ENCODE assay signal across 17 mouse cellular contexts in the genomic region with DNA sequence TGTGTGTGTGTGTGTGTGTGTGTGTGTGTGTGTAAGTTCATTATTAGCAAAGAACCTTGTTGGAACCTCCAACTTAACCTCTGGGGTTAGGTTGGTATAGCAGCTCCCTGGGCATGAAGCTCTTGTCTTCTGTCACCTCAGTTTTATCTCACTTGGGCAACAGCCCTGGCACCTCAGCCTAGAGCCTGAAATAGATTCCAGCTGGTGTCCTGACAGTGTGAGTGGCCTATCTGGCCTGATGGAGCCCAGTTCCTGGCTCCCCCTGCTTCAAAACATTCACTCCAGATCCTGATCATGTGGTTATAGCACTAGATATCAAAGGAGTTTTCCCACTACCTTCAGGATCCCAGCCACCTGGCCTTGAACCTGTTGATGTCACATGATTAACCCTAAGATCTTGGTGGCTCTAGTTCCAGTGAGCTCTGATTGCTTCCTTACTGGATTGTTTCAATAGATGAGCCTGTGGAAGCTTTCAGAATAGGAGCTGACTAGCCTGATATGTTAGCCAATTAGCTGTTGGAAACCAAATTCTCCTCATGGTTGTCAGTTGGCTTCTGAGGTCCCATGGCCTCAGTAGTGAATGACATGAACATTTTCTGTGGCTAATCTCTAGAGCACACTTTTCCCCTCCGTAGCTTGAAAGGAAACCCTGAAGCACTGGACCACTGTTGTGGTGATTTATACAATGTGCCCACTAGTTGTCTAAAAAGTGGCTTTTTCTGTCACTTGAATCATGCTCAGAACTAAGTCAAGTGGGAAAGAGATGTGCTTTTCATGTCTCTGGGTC. TPM values are rescaled to one million over a fixed set of nuclear protein-coding genes. Genes with fewer than 3 reads are reported as not detected.
DNase-seq lines count a peak whose midpoint lies in the region; ATAC-seq and TF ChIP-seq lines count a peak whose summit lies in the region.
"Had no signal": no experiment of that assay in that cellular context is flagged by ENCODE, and none has a peak within 500 bp of the region (broad histone marks: within the 10 kb centered on the region; RNA-seq: fewer than 3 reads in every experiment).

No protein-coding gene starts in this region.

- no peaks in the 10 kb centered on the region for H3K9me3 ChIP-seq in liver, postnatal 0 days (ENCODE audit: low read length)
- H3K9me3 ChIP-seq: hindbrain, embryonic 12.5 days; liver, embryonic 15.5 days; midbrain, embryonic 15.5 days had no signal

- intact Hi-C loops in heart, postnatal 25 days (cut with DNase I), result loop anchor here (2.0 kb wide), 1 partner anchor 19 kb away; no protein-coding TSS in a partner anchor

- H3K36me3 ChIP-seq in liver, adult 2 months (ENCODE audit: control insufficient read depth, insufficient read depth, low read length), result no peaks in the 10 kb centered on the region
- no peaks in the 10 kb centered on the region for H3K36me3 ChIP-seq in liver, postnatal 0 days (replicated peaks; ENCODE audit: insufficient read depth, low read length)
- H3K36me3 ChIP-seq: hindbrain, embryonic 12.5 days; liver, embryonic 15.5 days; midbrain, embryonic 15.5 days had no signal

- no peak for TF ChIP-seq EP300 in liver, postnatal 0 days (IDR thresholded peaks at IDR 0.05; ENCODE audit: low read depth)

- TF ChIP-seq POLR2A in liver, adult 2 months (IDR thresholded peaks at IDR 0.05; ENCODE audit: extremely low read depth, insufficient read depth, low read length), result no peak

- 100% methylated on average over 1 of the region's 1 CpGs for WGBS in liver, adult 2 months
- 63% methylated on average over 1 of the region's 1 CpGs for WGBS in liver, postnatal 0 days (ENCODE audit: insufficient replicate concordance)

- ATAC-seq in liver, postnatal 0 days, result no peak
- ATAC-seq in CD4-positive, CD25-positive, alpha-beta regulatory T cell, adult 4 months, result no peak
- ATAC-seq: midbrain, embryonic 15.5 days had no signal

- no peaks in the 10 kb centered on the region for H3K27me3 ChIP-seq in liver, adult 2 months (ENCODE audit: control insufficient read depth, insufficient read depth, low read length)
- no peaks in the 10 kb centered on the region for H3K27me3 ChIP-seq in liver, postnatal 0 days (ENCODE audit: insufficient read depth, low read length)
- H3K27me3 ChIP-seq: liver, embryonic 15.5 days; midbrain, embryonic 15.5 days had no signal

- no peaks in the 10 kb centered on the region for H3K79me2 ChIP-seq in liver, adult 2 months (ENCODE audit: control insufficient read depth, insufficient read depth, low read length)

- H3K9ac ChIP-seq in liver, adult 2 months (ENCODE audit: low read depth, low read length), result no peak overlapping the region
- H3K9ac ChIP-seq in liver, postnatal 0 days (replicated peaks), result no peak overlapping the region
- H3K9ac ChIP-seq: hindbrain, embryonic 12.5 days; liver, embryonic 15.5 days; midbrain, embryonic 15.5 days had no signal

- no peak overlapping the region for H3K4me3 ChIP-seq in liver, adult 2 months (ENCODE audit: insufficient read depth, low read depth, low read length)
- H3K4me3 ChIP-seq in liver, postnatal 0 days (ENCODE audit: low read depth, low read length), result no peak overlapping the region
- H3K4me3 ChIP-seq: hindbrain, embryonic 12.5 days; liver, embryonic 15.5 days; midbrain, embryonic 15.5 days had no signal

- TF ChIP-seq CTCF in liver, adult 2 months (IDR thresholded peaks at IDR 0.05; ENCODE audit: low read depth, low read length), result no peak
- TF ChIP-seq CTCF in liver, postnatal 0 days (IDR thresholded peaks at IDR 0.05; ENCODE audit: low read depth), result no peak

- no peak overlapping the region for H3K4me2 ChIP-seq in liver, postnatal 0 days (ENCODE audit: low read depth, low read length)
- H3K4me2 ChIP-seq: hindbrain, embryonic 12.5 days; liver, embryonic 15.5 days; midbrain, embryonic 15.5 days had no signal

- no peak overlapping the region for H3K27ac ChIP-seq in liver, adult 2 months (replicated peaks; ENCODE audit: insufficient read depth, low read depth, low read length)
- no peak overlapping the region for H3K27ac ChIP-seq in liver, postnatal 0 days (ENCODE audit: low read depth)
- H3K27ac ChIP-seq: hindbrain, embryonic 12.5 days; liver, embryonic 15.5 days; midbrain, embryonic 15.5 days had no signal

- H3K4me1 ChIP-seq in liver, adult 2 months (ENCODE audit: control insufficient read depth, insufficient read depth, low read length), result no peaks in the 10 kb centered on the region
- no peaks in the 10 kb centered on the region for H3K4me1 ChIP-seq in liver, postnatal 0 days (ENCODE audit: insufficient read depth)
- H3K4me1 ChIP-seq: liver, embryonic 15.5 days; midbrain, embryonic 15.5 days had no signal

- peak; percentile 40 for DNase-seq in liver, adult 2 months (ENCODE audit: extremely low read depth, low read depth, low spot score)
- DNase-seq in liver, postnatal 0 days, result no peak
- DNase-seq in gastrocnemius, postnatal 10 days, result peak; percentile 41
- DNase-seq in heart, postnatal 25 days (ENCODE audit: low spot score), result peak; percentile 44
- peak; percentile 37 to 86 for DNase-seq in lung, postnatal 4 days
- DNase-seq in kidney, postnatal 4 days, result no peak
- DNase-seq in Muller cell, postnatal 12 days (ENCODE audit: inconsistent ontology term), result no peak
- DNase-seq: adrenal gland, adult 8-10 months; kidney, adult 18-20 months; right cerebral cortex, adult 18-20 months had no signal

RNA-seq across cellular contexts. Expression of a gene that starts 27.4 kb away (rescaled TPM):
- not detected in 2 replicates for total RNA-seq in liver, adult 2 months (2014; rRNA removed)
- not detected in 2 replicates for polyA plus RNA-seq in liver, adult 2 months (2012; rRNA removed)
- not detected in 2 replicates for polyA plus RNA-seq in liver, postnatal 0 days (2015; fragmentation: Nextera tagmentation; extraction: Ambion mirVana)
- total RNA-seq in gastrocnemius, postnatal 10 days (2021), result not detected
- total RNA-seq in heart, postnatal 25 days (2021), result not detected
- not detected for polyA plus RNA-seq in CD4-positive, CD25-positive, alpha-beta regulatory T cell, adult 4 months (2017; shearing (Covaris generic))
- total RNA-seq: adrenal gland, adult 8-10 months; left cerebral cortex, postnatal 14 days had no signal
- polyA plus RNA-seq: hindbrain, embryonic 12.5 days; large intestine, adult 2 months; liver, embryonic 15.5 days; midbrain, embryonic 15.5 days; neural tube, embryonic 14.5 days had no signal

Comparison
In these comparisons a context has a peak if more than half of its experiments do, and no peak if none do; other contexts are left out.
1. DNase-seq: peak in liver, adult 2 months (single experiment), gastrocnemius, postnatal 10 days (single experiment), heart, postnatal 25 days (single experiment) and lung, postnatal 4 days (2 of 2); none in liver, postnatal 0 days (single experiment), kidney, postnatal 4 days (0 of 2) and Muller cell, postnatal 12 days (single experiment).